Mouse (Mus musculus) stomach, postnatal 0 days (tissue): ENCODE results near the gene Pex7. TPM values are rescaled to one million over a fixed set of nuclear protein-coding genes. Genes with fewer than 3 reads are reported as not detected.

Experiments
- ATAC-seq: fragments of 200-750 bp; cut with Nextera tagmentation; 2 replicates; pipeline ENCODE4 v1.8.0; 2017; ENCODE audit not compliant: low FRiP score, low TSS enrichment
- DNase-seq: peaks from one replicate; pipeline ENCODE4 v3.0.0-alpha.2; 2016; ENCODE audit warnings: low spot score
- H3K27ac ChIP-seq: fragments of 300-500 bp; sonication (generic); replicated peaks from 2 replicates; pipeline ENCODE4 v1.5.1; 2014; ENCODE audit warnings: mild to moderate bottlenecking, control low read depth
- H3K27me3 ChIP-seq: fragments of 300-500 bp; sonication (generic); 2 replicates; pipeline ENCODE4 v1.6.1; 2014; ENCODE audit warnings: low read length; ENCODE audit not compliant: control insufficient read depth, insufficient read depth
- H3K36me3 ChIP-seq: fragments of 300-500 bp; sonication (generic); 2 replicates; pipeline ENCODE4 v1.6.1; 2014; ENCODE audit warnings: low read length, mixed read lengths; ENCODE audit not compliant: control insufficient read depth, insufficient read depth
- H3K4me1 ChIP-seq: fragments of 300-500 bp; sonication (generic); replicated peaks from 2 replicates; pipeline ENCODE4 v1.6.1; 2014; ENCODE audit warnings: antibody characterized with exemption; ENCODE audit not compliant: control insufficient read depth, insufficient read depth
- H3K4me2 ChIP-seq: fragments of 300-500 bp; sonication (generic); replicated peaks from 2 replicates; pipeline ENCODE4 v1.6.1; 2014; ENCODE audit warnings: low read depth, mild to moderate bottlenecking, control low read depth, moderate library complexity
- H3K4me3 ChIP-seq: fragments of 300-500 bp; sonication (generic); 2 replicates; pipeline ENCODE4 v1.5.1; 2014; ENCODE audit warnings: low read depth, low read length, control low read depth
- H3K9ac ChIP-seq: fragments of 300-500 bp; sonication (generic); 2 replicates; pipeline ENCODE4 v1.6.1; 2014; ENCODE audit warnings: mild to moderate bottlenecking, low read length, control low read depth, mixed read lengths
- H3K9me3 ChIP-seq: fragments of 300-500 bp; sonication (generic); 2 replicates; pipeline ENCODE4 v1.6.1; 2016; ENCODE audit warnings: low read length; ENCODE audit not compliant: control insufficient read depth
- CTCF ChIP-seq: IDR thresholded peaks from 2 replicates; pipeline ENCODE4 v1.5.1; 2016; ENCODE audit warnings: antibody characterized with exemption, low read depth, mild to moderate bottlenecking, moderate library complexity
- EP300 ChIP-seq: optimal IDR thresholded peaks from 2 replicates; pipeline ENCODE3; 2016; ENCODE audit warnings: antibody characterized with exemption
- WGBS: fragments of 180-500 bp; shearing (Covaris S2); extraction: QIAGEN DNeasy Blood & Tissue Kit; methylation state at CpG from one replicate; pipeline ENCODE4 v1.1.7; 2014; 5-methylcytosine and 5-hydroxymethylcytosine counted together
- polyA plus RNA-seq: library from polyadenylated mRNA; unstranded; fragments of >200 nt; fragmentation: Nextera tagmentation; extraction: Ambion mirVana; gene quantifications from 2 replicates; pipeline ENCODE4 v1.2.1, GENCODE M21; 2015

The Pex7 gene
- polyA plus RNA-seq, 1 experiment from 2014 or later: 56.0 TPM

DNA sequence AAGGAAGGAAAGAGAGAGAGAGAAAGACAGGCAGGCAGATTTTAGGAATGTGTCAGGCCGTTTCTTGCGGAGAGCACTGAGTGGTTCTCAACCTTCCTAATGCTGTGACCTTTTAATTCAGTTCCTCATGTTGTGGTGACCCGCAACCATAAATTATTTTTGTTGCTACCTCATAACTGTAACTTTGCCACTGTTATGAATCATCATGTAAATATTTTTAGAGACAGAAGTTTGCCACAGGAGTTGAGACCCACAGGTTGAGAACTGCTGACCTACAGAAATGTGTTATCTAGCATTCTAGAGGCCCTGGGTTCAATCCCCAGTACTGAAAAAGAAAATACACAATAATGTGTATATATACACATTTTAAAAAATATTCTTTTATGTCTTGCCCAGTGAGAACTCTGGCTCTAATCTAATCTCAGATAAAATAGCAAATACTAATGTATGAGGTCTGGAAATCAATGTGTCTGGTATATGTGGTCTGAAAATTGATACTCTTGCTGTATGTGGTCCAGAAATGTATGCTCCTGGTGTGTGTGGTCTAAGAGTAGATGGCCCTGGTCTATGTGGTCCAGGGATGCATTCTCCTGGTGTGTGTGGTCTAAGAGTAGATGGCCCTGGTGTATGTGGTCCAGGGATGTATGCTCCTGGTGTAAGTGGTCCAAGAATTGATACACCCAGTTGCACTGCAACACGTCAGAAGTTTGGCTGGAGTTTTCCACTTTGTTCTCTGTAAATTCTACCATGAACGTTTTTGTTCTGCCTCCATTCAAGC, 76.2 kb downstream of the Pex7 start:
- Histone ChIP-seq H3K4me3 (no peak overlapping the region), H3K4me1 (no peaks in the 10 kb centered on the region), H3K4me2 (no peak overlapping the region), H3K36me3 (no peaks in the 10 kb centered on the region), H3K9me3 (no peaks in the 10 kb centered on the region), H3K27me3 (no peaks in the 10 kb centered on the region), H3K9ac (no peak overlapping the region), H3K27ac (no peak overlapping the region)
- DNase-seq: no peak
- ATAC-seq: no peak
- 71% methylated on average over 5 of the region's 5 CpGs for WGBS
- TF ChIP-seq CTCF (no peak), EP300 (no peak)

GRCm38 (mm10) chr10:19820986-19821385, 86.5 kb downstream of the Pex7 start:
- Histone ChIP-seq H3K27ac (no peak overlapping the region), H3K27me3 (no peaks in the 10 kb centered on the region), H3K9ac (no peak overlapping the region), H3K36me3 (no peaks in the 10 kb centered on the region), H3K9me3 (no peaks in the 10 kb centered on the region), H3K4me3 (no peak overlapping the region), H3K4me2 (no peak overlapping the region), H3K4me1 (no peaks in the 10 kb centered on the region)
- DNase-seq (no peak), ATAC-seq (no peak)
- TF ChIP-seq EP300 (no peak), CTCF (no peak)
- 62% methylated on average over 3 of the region's 3 CpGs for WGBS

GRCm38 (mm10) chr10:19818723-19819355, 88.7 kb downstream of the Pex7 start:
- Histone ChIP-seq H3K27me3 (no peaks in the 10 kb centered on the region), H3K9ac (no peak overlapping the region), H3K4me2 (no peak overlapping the region), H3K4me3 (no peak overlapping the region), H3K4me1 (no peaks in the 10 kb centered on the region), H3K9me3 (no peaks in the 10 kb centered on the region), H3K36me3 (no peaks in the 10 kb centered on the region), H3K27ac (no peak overlapping the region)
- ATAC-seq: no peak
- DNase-seq: no peak
- 53% methylated on average over 16 of the region's 16 CpGs for WGBS
- TF ChIP-seq CTCF (no peak), EP300 (no peak)

- Histone ChIP-seq H3K27me3 (no peaks in the 10 kb centered on the region), H3K4me1 (no peaks in the 10 kb centered on the region), H3K4me2 (no peak overlapping the region), H3K4me3 (no peak overlapping the region), H3K9ac (no peak overlapping the region), H3K9me3 (no peaks in the 10 kb centered on the region), H3K36me3 (no peaks in the 10 kb centered on the region), H3K27ac (no peak overlapping the region)
- no peak for ATAC-seq
- no peak for TF ChIP-seq EP300
- TF ChIP-seq CTCF: no peak
- 44% methylated on average over 8 of the region's 8 CpGs for WGBS
- DNase-seq: no peak
These were observed 92.1 kb downstream of the Pex7 start for GRCm38 (mm10) chr10:19815371-19815770.

GRCm38 (mm10) chr10:19811436-19812172, 95.9 kb downstream of the Pex7 start:
- 51% methylated on average over 9 of the region's 9 CpGs for WGBS
- H3K27me3 ChIP-seq: no peaks in the 10 kb centered on the region
- H3K27ac ChIP-seq: no peak overlapping the region
- ATAC-seq: no peak
- H3K9me3 ChIP-seq: no peaks in the 10 kb centered on the region
- DNase-seq: peak; percentile 19
- H3K36me3 ChIP-seq: no peaks in the 10 kb centered on the region
- H3K4me3 ChIP-seq: no peak overlapping the region
- H3K4me2 ChIP-seq: no peak overlapping the region
- no peak overlapping the region for H3K9ac ChIP-seq
- peak; percentile 70 for TF ChIP-seq CTCF
- no peak for TF ChIP-seq EP300
- no peaks in the 10 kb centered on the region for H3K4me1 ChIP-seq
